Mouse (Mus musculus) embryonic facial prominence, embryonic 10.5 days (tissue): ENCODE measurements around the gene Itch. TPM values are rescaled to one million over a fixed set of nuclear protein-coding genes. Genes with fewer than 3 reads are reported as not detected.

Source experiments
- DNase-seq: peaks from one replicate; pipeline ENCODE4 v3.0.0-alpha.2; 2017; ENCODE audit warnings: low spot score
- H3K27ac ChIP-seq: fragments of 300-500 bp; sonication (generic); replicated peaks from 2 replicates; pipeline ENCODE4 v1.5.1; 2016; ENCODE audit warnings: mild to moderate bottlenecking
- H3K27me3 ChIP-seq: fragments of 300-500 bp; sonication (generic); replicated peaks from 2 replicates; pipeline ENCODE4 v1.6.1; 2016; ENCODE audit warnings: low read depth, mild to moderate bottlenecking; ENCODE audit not compliant: poor library complexity, severe bottlenecking
- H3K36me3 ChIP-seq: fragments of 300-500 bp; sonication (generic); replicated peaks from 2 replicates; pipeline ENCODE4 v1.6.1; 2016; ENCODE audit warnings: mild to moderate bottlenecking, moderate library complexity
- H3K4me1 ChIP-seq: fragments of 300-500 bp; sonication (generic); 2 replicates; pipeline ENCODE4 v1.6.1; 2016
- H3K4me3 ChIP-seq: fragments of 300-500 bp; sonication (generic); 2 replicates; pipeline ENCODE4 v1.5.1; 2016; ENCODE audit warnings: mild to moderate bottlenecking, moderate library complexity
- H3K9me3 ChIP-seq: fragments of 300-500 bp; sonication (generic); 2 replicates; pipeline ENCODE4 v1.6.1; 2016; ENCODE audit warnings: mild to moderate bottlenecking
- WGBS: fragments of 180-500 bp; shearing (Covaris S2); methylation state at CpG from one replicate; pipeline ENCODE4 v1.1.7; 2016; 5-methylcytosine and 5-hydroxymethylcytosine counted together
- polyA plus RNA-seq: library from polyadenylated mRNA; unstranded; fragments of >200 nt; fragmentation: Nextera tagmentation; extraction: Ambion mirVana; gene quantifications from 2 replicates; pipeline ENCODE4 v1.2.1, GENCODE M21; 2016

Itch gene
- polyA plus RNA-seq, 1 experiment from 2014 or later = 58.2 TPM

- peaks cover 12% of the 10 kb centered on the region for H3K36me3 ChIP-seq
- no peaks in the 10 kb centered on the region for H3K27me3 ChIP-seq
- 6% methylated on average over 13 of the region's 13 CpGs for WGBS
- peak overlapping the region; percentile 98 for H3K27ac ChIP-seq
- no peaks in the 10 kb centered on the region for H3K9me3 ChIP-seq
- peak; percentile 26 for DNase-seq
- peak overlapping the region; percentile 92 for H3K4me3 ChIP-seq
- peaks cover 16% of the 10 kb centered on the region for H3K4me1 ChIP-seq
Measured at GRCm38 (mm10) chr2:155235746-155236361, 102.5 kb downstream of the Itch start.

GRCm38 (mm10) chr2:155236362-155236992 is 103.2 kb downstream of the Itch start, which contains the start of gene Dynlrb1:
TSS of gene Dynlrb1 (plus strand) at chr2:155236533.
- DNase-seq = peak; percentile 96
- peaks cover 16% of the 10 kb centered on the region for H3K4me1 ChIP-seq
- WGBS = under 1% methylated on average over 50 of the region's 50 CpGs

GRCm38 (mm10) chr2:155237276-155237675 is 104.0 kb downstream of the Itch start:
- no peak for DNase-seq
- Histone ChIP-seq H3K4me3 (peak overlapping the region; percentile 92), H3K9me3 (no peaks in the 10 kb centered on the region), H3K4me1 (peaks cover 16% of the 10 kb centered on the region), H3K36me3 (peaks cover 22% of the 10 kb centered on the region), H3K27me3 (no peaks in the 10 kb centered on the region), H3K27ac (peak overlapping the region; percentile 98)
- WGBS = 22% methylated on average over 4 of the region's 4 CpGs

More at GRCm38 (mm10) chr2:155236362-155236992, 103.2 kb downstream of the Itch start, which contains the start of gene Dynlrb1:
- no peaks in the 10 kb centered on the region for H3K9me3 ChIP-seq
- peak within 1 kb of the TSS; percentile 92 for H3K4me3 ChIP-seq
- H3K36me3 ChIP-seq = peaks cover 16% of the 10 kb centered on the region
- H3K27ac ChIP-seq = peak within 1 kb of the TSS; percentile 98
- H3K27me3 ChIP-seq = no peaks in the 10 kb centered on the region

GRCm38 (mm10) chr2:155240915-155241314 is 107.6 kb downstream of the Itch start:
- peaks cover 12% of the 10 kb centered on the region for H3K4me1 ChIP-seq
- H3K9me3 ChIP-seq = no peaks in the 10 kb centered on the region
- no peak for DNase-seq
- H3K27me3 ChIP-seq = no peaks in the 10 kb centered on the region
- peaks cover 58% of the 10 kb centered on the region for H3K36me3 ChIP-seq
- 78% methylated on average over 4 of the region's 4 CpGs for WGBS
- H3K4me3 ChIP-seq = no peak overlapping the region
- no peak overlapping the region for H3K27ac ChIP-seq

- peaks cover 73% of the 10 kb centered on the region for H3K36me3 ChIP-seq
- DNase-seq = no peak
- no peaks in the 10 kb centered on the region for H3K27me3 ChIP-seq
- H3K4me3 ChIP-seq = no peak overlapping the region
- 90% methylated on average over 7 of the region's 7 CpGs for WGBS
- no peaks in the 10 kb centered on the region for H3K9me3 ChIP-seq
- H3K27ac ChIP-seq = no peak overlapping the region
- peaks cover 8% of the 10 kb centered on the region for H3K4me1 ChIP-seq
Measured at GRCm38 (mm10) chr2:155242296-155242855, 109.1 kb downstream of the Itch start.

- H3K27ac ChIP-seq = no peak overlapping the region
- no peak overlapping the region for H3K4me3 ChIP-seq
- 97% methylated on average over 4 of the region's 4 CpGs for WGBS
- no peaks in the 10 kb centered on the region for H3K9me3 ChIP-seq
- no peak for DNase-seq
- peaks cover 98% of the 10 kb centered on the region for H3K36me3 ChIP-seq
- no peaks in the 10 kb centered on the region for H3K27me3 ChIP-seq
- H3K4me1 ChIP-seq = no peaks in the 10 kb centered on the region
Measured at GRCm38 (mm10) chr2:155246231-155246630, 112.9 kb downstream of the Itch start.

GRCm38 (mm10) chr2:155248206-155248605 is 114.9 kb downstream of the Itch start:
- WGBS = 98% methylated on average over 1 of the region's 1 CpGs
- peaks cover 89% of the 10 kb centered on the region for H3K36me3 ChIP-seq
- no peak for DNase-seq

GRCm38 (mm10) chr2:155248718-155249117 is 115.4 kb downstream of the Itch start:
- Histone ChIP-seq H3K36me3 (peaks cover 84% of the 10 kb centered on the region), H3K27ac (no peak overlapping the region)
- WGBS = 86% methylated on average over 2 of the region's 2 CpGs

More at GRCm38 (mm10) chr2:155248206-155248605, 114.9 kb downstream of the Itch start:
- Histone ChIP-seq H3K27ac (no peak overlapping the region), H3K27me3 (no peaks in the 10 kb centered on the region), H3K4me3 (no peak overlapping the region), H3K9me3 (no peaks in the 10 kb centered on the region), H3K4me1 (no peaks in the 10 kb centered on the region)

GRCm38 (mm10) chr2:155249588-155249987 is 116.3 kb downstream of the Itch start:
- Histone ChIP-seq H3K4me1 (no peaks in the 10 kb centered on the region), H3K4me3 (no peak overlapping the region), H3K36me3 (peaks cover 75% of the 10 kb centered on the region), H3K27me3 (no peaks in the 10 kb centered on the region), H3K9me3 (no peaks in the 10 kb centered on the region), H3K27ac (no peak overlapping the region)
- WGBS = 97% methylated on average over 5 of the region's 5 CpGs
- no peak for DNase-seq

More at GRCm38 (mm10) chr2:155248718-155249117, 115.4 kb downstream of the Itch start:
- Histone ChIP-seq H3K27me3 (no peaks in the 10 kb centered on the region), H3K4me3 (no peak overlapping the region), H3K4me1 (no peaks in the 10 kb centered on the region), H3K9me3 (no peaks in the 10 kb centered on the region)
- DNase-seq = no peak

- Histone ChIP-seq H3K9me3 (no peaks in the 10 kb centered on the region), H3K36me3 (no peaks in the 10 kb centered on the region), H3K27me3 (no peaks in the 10 kb centered on the region), H3K4me1 (no peaks in the 10 kb centered on the region), H3K27ac (no peak overlapping the region), H3K4me3 (no peak overlapping the region)
- no peak for DNase-seq
- 90% methylated on average over 6 of the region's 6 CpGs for WGBS
Measured at GRCm38 (mm10) chr2:155265526-155265925, 132.2 kb downstream of the Itch start.

- WGBS = 83% methylated on average over 5 of the region's 5 CpGs
- no peaks in the 10 kb centered on the region for H3K9me3 ChIP-seq
- no peaks in the 10 kb centered on the region for H3K27me3 ChIP-seq
- no peaks in the 10 kb centered on the region for H3K36me3 ChIP-seq
- no peaks in the 10 kb centered on the region for H3K4me1 ChIP-seq
- no peak overlapping the region for H3K4me3 ChIP-seq
- no peak for DNase-seq
- H3K27ac ChIP-seq = no peak overlapping the region
Measured at GRCm38 (mm10) chr2:155266896-155267295, 133.6 kb downstream of the Itch start.

- Histone ChIP-seq H3K4me3 (no peak overlapping the region), H3K27me3 (no peaks in the 10 kb centered on the region), H3K4me1 (peaks cover 11% of the 10 kb centered on the region), H3K9me3 (no peaks in the 10 kb centered on the region), H3K36me3 (no peaks in the 10 kb centered on the region), H3K27ac (no peak overlapping the region)
- peak; percentile 19 for DNase-seq
- whole genome bisulfite sequencing = 83% methylated on average over 6 of the region's 6 CpGs
Measured at GRCm38 (mm10) chr2:155271957-155272356, 138.6 kb downstream of the Itch start.
